Mouse (Mus musculus): ENCODE measurements at regions not wholly inside any gene's neighbourhood (a gene's known extent, or its start where the extent isn't known, plus 50 kb on each side); places are given as distances from the start of the nearest gene placed in this dataset.
A peak's percentile ranks its signal among the peaks of the same experiment; 100 is the strongest.

DNA sequence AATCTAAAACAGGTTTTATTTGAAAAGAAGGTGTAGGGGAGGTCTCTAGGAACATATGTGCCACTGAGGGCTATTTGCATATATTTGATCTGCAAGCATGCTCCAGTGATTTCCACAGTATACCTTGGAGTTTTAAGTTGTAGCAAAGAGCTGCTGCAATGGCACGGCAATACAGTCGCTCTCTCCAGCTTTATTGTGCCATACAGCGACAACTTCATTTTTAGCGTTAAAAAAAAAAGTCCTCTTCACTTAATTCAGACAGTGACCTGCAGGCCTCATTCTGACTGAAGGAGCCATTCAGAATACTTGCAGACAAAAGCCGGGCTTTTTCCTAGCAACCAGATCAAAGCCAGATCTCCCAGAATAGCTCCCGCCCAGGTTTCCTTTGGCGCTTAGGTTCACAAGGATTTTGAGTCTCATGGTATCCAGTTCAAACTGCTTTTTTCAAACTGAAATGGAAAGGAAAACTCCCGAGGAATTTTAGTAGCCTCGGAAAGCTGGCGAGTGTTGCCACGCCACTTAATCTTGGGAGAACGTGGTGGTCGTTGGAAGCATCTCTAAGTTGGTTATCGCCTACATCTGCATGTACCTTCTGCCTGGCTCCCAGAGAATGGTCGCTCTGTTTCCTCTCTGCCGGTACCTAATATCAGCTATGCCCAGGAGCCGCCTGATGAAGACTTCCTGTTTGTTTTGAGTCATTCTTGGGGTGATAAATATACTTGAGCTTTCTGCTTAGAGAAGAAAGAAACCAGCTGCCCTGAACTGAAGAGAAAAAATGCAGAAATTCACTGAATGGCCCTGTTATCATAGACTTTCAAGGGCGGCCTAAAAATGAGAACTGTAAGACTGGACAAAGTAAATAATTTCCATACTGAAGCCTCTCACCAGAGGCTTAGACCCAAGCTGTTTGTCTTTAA lies 67.8 kb upstream of the Zeb2 start:
- DNase-seq = peak; percentile 23 to 37

- no peak for DNase-seq
Measured at GRCm38 (mm10) chr2:45184149-45184548, 67.0 kb upstream of the Zeb2 start.

DNA sequence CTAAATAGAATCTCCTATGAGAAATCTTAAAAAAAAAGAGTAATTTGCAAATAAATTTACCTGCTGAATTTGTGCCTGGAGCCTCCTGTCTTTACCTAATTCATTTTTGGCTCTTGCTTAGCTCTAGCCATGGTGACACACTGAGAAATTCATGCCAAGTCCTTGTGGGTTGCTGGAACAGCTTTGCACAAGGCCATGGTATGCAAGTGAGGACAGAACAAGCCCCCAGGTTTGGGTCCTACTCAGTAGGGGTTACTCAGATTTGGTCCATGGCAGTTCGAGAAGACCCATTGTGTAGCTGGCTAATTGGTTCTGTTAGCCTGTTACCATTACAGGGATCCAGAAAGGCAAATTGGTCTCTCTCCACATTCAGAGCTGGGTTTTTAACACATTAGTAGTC lies 65.7 kb upstream of the Zeb2 start:
- DNase-seq = peak; percentile 40 to 43

- DNase-seq = no peak
Measured at GRCm38 (mm10) chr2:45181552-45181951, 64.4 kb upstream of the Zeb2 start.

GRCm38 (mm10) chr2:45178849-45179453 lies 61.8 kb upstream of the Zeb2 start:
- DNase-seq = no peak

DNA sequence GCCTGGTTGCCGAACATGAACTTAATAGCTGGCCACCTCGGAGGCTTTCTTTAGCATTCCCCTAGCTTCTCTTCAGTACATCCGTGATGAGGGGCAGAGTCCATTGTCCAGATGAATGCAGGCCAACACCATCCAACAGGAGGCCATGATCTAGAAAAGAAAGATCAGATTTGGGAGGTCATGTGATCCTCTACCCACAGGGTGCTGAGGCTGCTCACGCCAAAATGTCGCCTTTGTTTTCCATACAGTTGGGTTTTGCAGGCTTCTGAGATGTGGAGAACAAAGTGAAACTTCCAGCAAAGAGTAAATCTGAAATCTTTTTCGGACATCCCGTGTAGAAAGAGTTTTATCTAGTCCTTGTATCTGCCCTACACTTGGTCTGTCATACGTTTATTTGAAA lies 55.2 kb upstream of the Zeb2 start:
- no peak for DNase-seq

DNA sequence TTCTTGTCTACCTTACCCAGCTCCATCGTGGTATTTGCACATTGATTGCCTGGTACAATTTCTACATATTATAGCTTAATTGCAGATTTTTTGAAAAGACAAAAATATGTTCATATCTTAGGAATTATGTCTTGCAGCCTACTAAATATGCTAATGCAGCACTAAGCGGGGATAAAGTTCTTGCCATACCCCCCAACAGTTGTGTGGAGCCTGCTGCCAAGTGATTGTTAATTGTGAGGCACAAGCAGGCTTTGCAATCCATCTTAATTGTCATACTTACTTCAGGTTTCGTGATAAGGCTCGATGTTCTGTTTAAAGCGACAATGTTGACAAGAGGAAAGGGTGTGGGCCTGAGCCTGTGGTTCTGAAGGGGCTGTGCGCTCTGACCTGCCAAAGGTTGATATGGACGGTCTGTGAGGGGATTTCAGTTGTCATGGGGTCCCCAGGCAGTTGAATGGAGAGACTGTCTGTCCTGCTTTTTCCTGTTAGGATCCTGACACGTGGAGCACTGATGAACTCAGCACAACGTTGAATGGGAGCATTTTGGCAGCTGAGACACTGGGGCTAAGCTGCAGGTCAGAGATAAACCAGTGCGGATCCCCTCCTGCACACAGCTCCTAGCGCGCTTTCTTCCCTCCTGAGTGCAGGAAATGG lies 54.5 kb upstream of the Zeb2 start:
- no peak for DNase-seq

- DNase-seq = no peak
Measured at GRCm38 (mm10) chr2:45170272-45170671, 53.1 kb upstream of the Zeb2 start.

GRCm38 (mm10) chr2:45169429-45170070 lies 52.4 kb upstream of the Zeb2 start:
- no peak for DNase-seq

- DNase-seq = no peak
Measured at GRCm38 (mm10) chr2:45168606-45169005, 51.4 kb upstream of the Zeb2 start.
